ENCODE assay signal across 11 mouse cellular contexts in genomic region chr2:4978091-4978490, GRCm38 (mm10). TPM values are rescaled to one million over a fixed set of nuclear protein-coding genes. Genes with fewer than 3 reads are reported as not detected.
DNase-seq lines count a peak whose midpoint lies in the region; ATAC-seq and TF ChIP-seq lines count a peak whose summit lies in the region.
"Had no signal": no experiment of that assay in that cellular context is flagged by ENCODE, and none has a peak within 500 bp of the region (broad histone marks: within the 10 kb centered on the region; RNA-seq: fewer than 3 reads in every experiment).

No protein-coding gene starts in this region.

- H3K36me3 ChIP-seq in kidney, postnatal 0 days (ENCODE audit: insufficient read depth, low read length): no peaks in the 10 kb centered on the region
- H3K36me3 ChIP-seq in forebrain, embryonic 14.5 days (ENCODE audit: control insufficient read depth, insufficient read depth, low read length): no peaks in the 10 kb centered on the region
- no peaks in the 10 kb centered on the region for H3K36me3 ChIP-seq in limb, embryonic 10.5 days

- no peak overlapping the region for H3K27ac ChIP-seq in kidney, postnatal 0 days
- peak overlapping the region; percentile 10; the same call in 1 of the 2 replicates for H3K27ac ChIP-seq in forebrain, embryonic 14.5 days (ENCODE audit: low read depth, low read length)
- H3K27ac ChIP-seq in limb, embryonic 10.5 days: peak overlapping the region; percentile 12
- H3K27ac ChIP-seq: macrophage had no signal

- H3K4me2 ChIP-seq in kidney, postnatal 0 days (ENCODE audit: low read length): no peak overlapping the region
- no peak overlapping the region for H3K4me2 ChIP-seq in forebrain, embryonic 14.5 days (ENCODE audit: low read length)

- no peaks in the 10 kb centered on the region for H3K4me1 ChIP-seq in kidney, postnatal 0 days (replicated peaks; ENCODE audit: insufficient read depth, low read length)
- peaks cover 3% of the 10 kb centered on the region for H3K4me1 ChIP-seq in forebrain, embryonic 14.5 days (ENCODE audit: control insufficient read depth, insufficient read depth, low read length)
- peaks cover 15% of the 10 kb centered on the region for H3K4me1 ChIP-seq in limb, embryonic 10.5 days

- no peaks in the 10 kb centered on the region for H3K9me3 ChIP-seq in kidney, postnatal 0 days (replicated peaks; ENCODE audit: low read length)
- H3K9me3 ChIP-seq in forebrain, embryonic 14.5 days (replicated peaks; ENCODE audit: control insufficient read depth, low read length): no peaks in the 10 kb centered on the region
- no peaks in the 10 kb centered on the region for H3K9me3 ChIP-seq in limb, embryonic 10.5 days (replicated peaks)

- ATAC-seq in kidney, postnatal 0 days (replicated peaks; ENCODE audit: low FRiP score, low read depth): no peak
- ATAC-seq in forebrain, embryonic 14.5 days: peak; percentile 63; the same call in 1 of the 2 replicates
- ATAC-seq: inflammation-experienced regulatory T-cells, adult 6 months had no signal

- TF ChIP-seq CTCF in kidney, postnatal 0 days (IDR thresholded peaks at IDR 0.05; ENCODE audit: low read depth): no peak
- no peak for TF ChIP-seq CTCF in brain, embryonic 14.5 days (IDR thresholded peaks at IDR 0.05; ENCODE audit: borderline replicate concordance, extremely low read depth, insufficient read depth, insufficient read length)

- no peak overlapping the region for H3K4me3 ChIP-seq in kidney, postnatal 0 days (replicated peaks; ENCODE audit: low read depth, low read length)
- no peak overlapping the region for H3K4me3 ChIP-seq in forebrain, embryonic 14.5 days (ENCODE audit: low read depth, low read length)
- H3K4me3 ChIP-seq in limb, embryonic 10.5 days: no peak overlapping the region

- no peak overlapping the region for H3K9ac ChIP-seq in kidney, postnatal 0 days (ENCODE audit: low read depth, low read length)
- no peak overlapping the region for H3K9ac ChIP-seq in forebrain, embryonic 14.5 days (ENCODE audit: low read length)

- no peaks in the 10 kb centered on the region for H3K27me3 ChIP-seq in kidney, postnatal 0 days (ENCODE audit: insufficient read depth, low read length)
- H3K27me3 ChIP-seq in forebrain, embryonic 14.5 days (replicated peaks; ENCODE audit: control insufficient read depth, insufficient read depth, low read length): no peaks in the 10 kb centered on the region
- H3K27me3 ChIP-seq in limb, embryonic 10.5 days (ENCODE audit: low read depth, poor library complexity, severe bottlenecking): no peaks in the 10 kb centered on the region

- DNase-seq in kidney, postnatal 0 days (ENCODE audit: low spot score): peak; percentile 14
- no peak for DNase-seq in kidney, postnatal 25 days
- peak; percentile 89 for DNase-seq in brain, embryonic 14.5 days (ENCODE audit: low read depth)
- peak; percentile 81 for DNase-seq in forebrain, embryonic 14.5 days (ENCODE audit: low spot score)
- DNase-seq in limb, embryonic 10.5 days (ENCODE audit: low spot score): no peak
- DNase-seq in heart, adult 18-20 months: no peak
- DNase-seq in gastrocnemius, postnatal 25 days: no peak
- no peak for DNase-seq in heart, adult 8-10 months (ENCODE audit: low spot score)

- WGBS in kidney, postnatal 0 days: 30% methylated on average over 8 of the region's 8 CpGs
- WGBS in forebrain, embryonic 14.5 days: 11% methylated on average over 8 of the region's 8 CpGs
- 34% methylated on average over 8 of the region's 8 CpGs for WGBS in limb, embryonic 10.5 days

- no peak for TF ChIP-seq POLR2A in brain, embryonic 14.5 days (IDR thresholded peaks at IDR 0.05; ENCODE audit: borderline replicate concordance, extremely low read depth, insufficient read depth, insufficient read length, poor library complexity, severe bottlenecking)

RNA-seq across cellular contexts. Expression of gene Ucma, which starts 2.2 kb away (rescaled TPM):
- polyA plus RNA-seq in kidney, postnatal 0 days (2015; fragmentation: Nextera tagmentation; extraction: Ambion mirVana): not detected in 2 replicates
- 0.59 and 0.71 TPM in 2 replicates for polyA plus RNA-seq in brain, embryonic 14.5 days (2012; rRNA removed)
- polyA plus RNA-seq in forebrain, embryonic 14.5 days (2014; fragmentation: Nextera tagmentation; extraction: Ambion mirVana): 0.34 and 0.48 TPM in 2 replicates
- polyA plus RNA-seq in limb, embryonic 10.5 days (2016; fragmentation: Nextera tagmentation; extraction: Ambion mirVana): not detected in 2 replicates
- total RNA-seq in heart, adult 18-20 months (2021): under 1 TPM in 1 of 2 experiments, not detected in 1; 0.80 TPM
- total RNA-seq in gastrocnemius, postnatal 25 days (2021): not detected
- total RNA-seq in heart, adult 8-10 months (2022): not detected
- polyA plus RNA-seq: inflammation-experienced regulatory T-cells, adult 6 months; macrophage; neural tube, embryonic 14.5 days had no signal

RNA-seq across cellular contexts. Expression of gene Mcm10, which starts 34.5 kb away (rescaled TPM):
- polyA plus RNA-seq in kidney, postnatal 0 days (2015; fragmentation: Nextera tagmentation; extraction: Ambion mirVana): 13.2 and 14.7 TPM in 2 replicates
- 8.1 and 12.8 TPM in 2 replicates for polyA plus RNA-seq in brain, embryonic 14.5 days (2012; rRNA removed)
- 14.8 and 17.9 TPM in 2 replicates for polyA plus RNA-seq in forebrain, embryonic 14.5 days (2014; fragmentation: Nextera tagmentation; extraction: Ambion mirVana)
- polyA plus RNA-seq in limb, embryonic 10.5 days (2016; fragmentation: Nextera tagmentation; extraction: Ambion mirVana): 78.2 and 92.8 TPM in 2 replicates
- total RNA-seq in heart, adult 18-20 months (2021): under 1 TPM; 0.46 to 0.82 TPM
- total RNA-seq in gastrocnemius, postnatal 25 days (2021): under 1 TPM; 0.31 to 0.72 TPM
- under 1 TPM; 0.22 to 0.72 (median 0.39) TPM for total RNA-seq in heart, adult 8-10 months (2022)

RNA-seq across cellular contexts. Expression of gene Phyh, which starts 59.3 kb away (rescaled TPM):
- polyA plus RNA-seq in kidney, postnatal 0 days (2015; fragmentation: Nextera tagmentation; extraction: Ambion mirVana): 159 and 164 TPM in 2 replicates
- polyA plus RNA-seq in brain, embryonic 14.5 days (2012; rRNA removed): 25.3 and 33.9 TPM in 2 replicates
- 52.0 and 54.6 TPM in 2 replicates for polyA plus RNA-seq in forebrain, embryonic 14.5 days (2014; fragmentation: Nextera tagmentation; extraction: Ambion mirVana)
- polyA plus RNA-seq in limb, embryonic 10.5 days (2016; fragmentation: Nextera tagmentation; extraction: Ambion mirVana): 23.9 and 36.9 TPM in 2 replicates
- total RNA-seq in heart, adult 18-20 months (2021): 100 to 1,000 TPM; 810 to 890 TPM
- 100 to 1,000 TPM; 167 to 176 TPM for total RNA-seq in gastrocnemius, postnatal 25 days (2021)
- total RNA-seq in heart, adult 8-10 months (2022): 100 to 1,000 TPM; 845 to 879 (median 862) TPM

Comparison
In these comparisons a context has a peak if more than half of its experiments do, and no peak if none do; other contexts are left out.
1. DNase-seq: peak in kidney, postnatal 0 days (single experiment), brain, embryonic 14.5 days (single experiment) and forebrain, embryonic 14.5 days (single experiment); none in kidney, postnatal 25 days (0 of 2), limb, embryonic 10.5 days (single experiment), heart, adult 18-20 months (0 of 2), gastrocnemius, postnatal 25 days (single experiment) and heart, adult 8-10 months (single experiment).